Mouse (Mus musculus): ENCODE measurements around the gene Gtf2h4. TPM values are rescaled to one million over a fixed set of nuclear protein-coding genes. Genes with fewer than 3 reads are reported as not detected.
A peak's percentile ranks its signal among the peaks of the same experiment; 100 is the strongest.

Gene Gtf2h4
- polyA plus RNA-seq, 1 experiment from 2014 or later, result 37.7 TPM

GRCm38 (mm10) chr17:35693906-35694305 lies 20.4 kb upstream of the Gtf2h4 start:
- no peak for ATAC-seq (ENCODE audit: low FRiP score)
- Histone ChIP-seq H3K27ac (no peak overlapping the region), H3K27me3 (no peaks in the 10 kb centered on the region), H3K9me3 (replicated peaks) (no peaks in the 10 kb centered on the region), H3K9ac (no peak overlapping the region), H3K36me3 (peaks cover 64% of the 10 kb centered on the region), H3K4me1 (peaks cover 24% of the 10 kb centered on the region), H3K4me2 (replicated peaks) (no peak overlapping the region), H3K4me3 (no peak overlapping the region)
- 90% methylated on average over 5 of the region's 5 CpGs for WGBS

- no peak for ATAC-seq (ENCODE audit: low FRiP score)
- Histone ChIP-seq H3K4me2 (replicated peaks) (no peak overlapping the region), H3K4me1 (peaks cover 10% of the 10 kb centered on the region), H3K4me3 (no peak overlapping the region), H3K36me3 (peaks cover 79% of the 10 kb centered on the region), H3K9ac (no peak overlapping the region), H3K27me3 (no peaks in the 10 kb centered on the region), H3K27ac (no peak overlapping the region), H3K9me3 (replicated peaks) (no peaks in the 10 kb centered on the region)
- 87% methylated on average over 4 of the region's 4 CpGs for WGBS
Observed at GRCm38 (mm10) chr17:35692368-35692767, 18.8 kb upstream of the Gtf2h4 start.

GRCm38 (mm10) chr17:35691811-35692210 lies 18.3 kb upstream of the Gtf2h4 start:
- peaks cover 85% of the 10 kb centered on the region for H3K36me3 ChIP-seq
- peaks cover 4% of the 10 kb centered on the region for H3K4me1 ChIP-seq
- no peak overlapping the region for H3K27ac ChIP-seq
- no peak for ATAC-seq (ENCODE audit: low FRiP score)
- WGBS, result 84% methylated on average over 4 of the region's 4 CpGs
- no peaks in the 10 kb centered on the region for H3K27me3 ChIP-seq
- H3K9me3 ChIP-seq (replicated peaks), result no peaks in the 10 kb centered on the region
- no peak overlapping the region for H3K9ac ChIP-seq
- H3K4me2 ChIP-seq (replicated peaks), result no peak overlapping the region
- no peak overlapping the region for H3K4me3 ChIP-seq

GRCm38 (mm10) chr17:35689936-35690645 lies 16.6 kb upstream of the Gtf2h4 start:
- ATAC-seq (ENCODE audit: low FRiP score), result no peak
- H3K4me1 ChIP-seq, result peaks cover 8% of the 10 kb centered on the region
- no peak overlapping the region for H3K4me2 ChIP-seq (replicated peaks)
- peaks cover 92% of the 10 kb centered on the region for H3K36me3 ChIP-seq
- no peaks in the 10 kb centered on the region for H3K27me3 ChIP-seq
- no peak overlapping the region for H3K9ac ChIP-seq
- 93% methylated on average over 18 of the region's 18 CpGs for WGBS
- no peak overlapping the region for H3K4me3 ChIP-seq
- no peak overlapping the region for H3K27ac ChIP-seq
- no peaks in the 10 kb centered on the region for H3K9me3 ChIP-seq (replicated peaks)

- Histone ChIP-seq H3K4me2 (replicated peaks) (no peak overlapping the region), H3K27me3 (no peaks in the 10 kb centered on the region), H3K36me3 (peaks cover 100% of the 10 kb centered on the region), H3K4me1 (peaks cover 9% of the 10 kb centered on the region), H3K27ac (no peak overlapping the region), H3K9me3 (replicated peaks) (no peaks in the 10 kb centered on the region), H3K9ac (no peak overlapping the region), H3K4me3 (no peak overlapping the region)
- WGBS, result 91% methylated on average over 25 of the region's 25 CpGs
- no peak for ATAC-seq (ENCODE audit: low FRiP score)
Observed at GRCm38 (mm10) chr17:35688347-35689175, 15.0 kb upstream of the Gtf2h4 start.

- peaks cover 9% of the 10 kb centered on the region for H3K4me1 ChIP-seq
- H3K27me3 ChIP-seq, result no peaks in the 10 kb centered on the region
- no peaks in the 10 kb centered on the region for H3K9me3 ChIP-seq (replicated peaks)
- WGBS, result 61% methylated on average over 9 of the region's 9 CpGs
- no peak overlapping the region for H3K4me3 ChIP-seq
- ATAC-seq (ENCODE audit: low FRiP score), result peak; percentile 15; the same call in 1 of the 2 replicates
- H3K36me3 ChIP-seq, result peaks cover 98% of the 10 kb centered on the region
- H3K4me2 ChIP-seq (replicated peaks), result no peak overlapping the region
- 0 out of 2 replicates have a peak overlapping the region, but pooled peaks have one; percentile 36 for H3K27ac ChIP-seq
- 0 out of 2 replicates have a peak overlapping the region, but pooled peaks have one; percentile 11 for H3K9ac ChIP-seq
Observed at GRCm38 (mm10) chr17:35685061-35685460, 11.5 kb upstream of the Gtf2h4 start.

GRCm38 (mm10) chr17:35681986-35682385 lies 8.4 kb upstream of the Gtf2h4 start:
- no peak overlapping the region for H3K4me2 ChIP-seq (replicated peaks)
- H3K36me3 ChIP-seq, result peaks cover 68% of the 10 kb centered on the region
- H3K9ac ChIP-seq, result peak overlapping the region; percentile 43
- peaks cover 9% of the 10 kb centered on the region for H3K4me1 ChIP-seq
- 81% methylated on average over 13 of the region's 13 CpGs for WGBS
- H3K27ac ChIP-seq, result no peak overlapping the region
- H3K4me3 ChIP-seq, result no peak overlapping the region
- H3K9me3 ChIP-seq (replicated peaks), result no peaks in the 10 kb centered on the region
- ATAC-seq (ENCODE audit: low FRiP score), result no peak
- H3K27me3 ChIP-seq, result no peaks in the 10 kb centered on the region

GRCm38 (mm10) chr17:35680591-35680990 lies 7.1 kb upstream of the Gtf2h4 start:
- Histone ChIP-seq H3K4me2 (replicated peaks) (no peak overlapping the region), H3K27me3 (no peaks in the 10 kb centered on the region), H3K4me3 (no peak overlapping the region), H3K9ac (no peak overlapping the region), H3K9me3 (replicated peaks) (no peaks in the 10 kb centered on the region), H3K36me3 (peaks cover 54% of the 10 kb centered on the region), H3K4me1 (peaks cover 4% of the 10 kb centered on the region), H3K27ac (peak overlapping the region; percentile 18; the same call in 1 of the 2 replicates)
- 30% methylated on average over 6 of the region's 6 CpGs for WGBS
- ATAC-seq (ENCODE audit: low FRiP score), result no peak

- Histone ChIP-seq H3K9ac (no peak overlapping the region), H3K36me3 (no peaks in the 10 kb centered on the region), H3K27me3 (no peaks in the 10 kb centered on the region), H3K9me3 (replicated peaks) (no peaks in the 10 kb centered on the region), H3K4me3 (no peak overlapping the region), H3K4me2 (replicated peaks) (peak overlapping the region; percentile 84; the same call in 1 of the 2 replicates), H3K27ac (no peak overlapping the region), H3K4me1 (peaks cover 13% of the 10 kb centered on the region)
- no peak for ATAC-seq (ENCODE audit: low FRiP score)
- WGBS, result 94% methylated on average over 6 of the region's 6 CpGs
Observed at GRCm38 (mm10) chr17:35672527-35672926, 1.0 kb downstream of the Gtf2h4 start.

GRCm38 (mm10) chr17:35671846-35672245 lies 1.7 kb downstream of the Gtf2h4 start:
- Histone ChIP-seq H3K4me3 (no peak overlapping the region), H3K9me3 (replicated peaks) (no peaks in the 10 kb centered on the region), H3K4me2 (replicated peaks) (no peak overlapping the region), H3K9ac (no peak overlapping the region), H3K4me1 (peaks cover 15% of the 10 kb centered on the region), H3K27me3 (no peaks in the 10 kb centered on the region), H3K36me3 (no peaks in the 10 kb centered on the region), H3K27ac (no peak overlapping the region)
- ATAC-seq (ENCODE audit: low FRiP score), result no peak
- WGBS, result 89% methylated on average over 6 of the region's 6 CpGs

- Histone ChIP-seq H3K27ac (no peak overlapping the region), H3K4me1 (peaks cover 26% of the 10 kb centered on the region), H3K9me3 (replicated peaks) (no peaks in the 10 kb centered on the region), H3K27me3 (no peaks in the 10 kb centered on the region), H3K4me3 (no peak overlapping the region), H3K36me3 (0 out of 2 replicates have a peak, but pooled peaks cover 3% of the 10 kb centered on the region), H3K9ac (no peak overlapping the region), H3K4me2 (replicated peaks) (no peak overlapping the region)
- ATAC-seq (ENCODE audit: low FRiP score), result no peak
- WGBS, result 89% methylated on average over 9 of the region's 9 CpGs
Observed at GRCm38 (mm10) chr17:35669731-35670130, 3.8 kb downstream of the Gtf2h4 start.

GRCm38 (mm10) chr17:35667334-35668065 lies 6.0 kb downstream of the Gtf2h4 start, which contains the start of gene Vars2:
TSS of gene Vars2 (minus strand) at chr17:35667592.
- Histone ChIP-seq H3K9me3 (replicated peaks) (no peaks in the 10 kb centered on the region), H3K27ac (peak within 1 kb of the TSS; percentile 88), H3K4me3 (peak within 1 kb of the TSS; percentile 74), H3K27me3 (no peaks in the 10 kb centered on the region), H3K9ac (peak within 1 kb of the TSS; percentile 87), H3K36me3 (peaks cover 15% of the 10 kb centered on the region), H3K4me2 (replicated peaks) (peak within 1 kb of the TSS; percentile 92), H3K4me1 (peaks cover 18% of the 10 kb centered on the region)
- ATAC-seq (ENCODE audit: low FRiP score), result peak; percentile 92
- WGBS, result under 1% methylated on average over 61 of the region's 61 CpGs

All from hindbrain, embryonic 12.5 days (tissue).